Mouse (Mus musculus): ENCODE measurements around the gene Slc6a6. TPM values are rescaled to one million over a fixed set of nuclear protein-coding genes. Genes with fewer than 3 reads are reported as not detected.

Slc6a6 gene
- polyA plus RNA-seq, 1 experiment from 2014 or later: 48.4 TPM

DNA sequence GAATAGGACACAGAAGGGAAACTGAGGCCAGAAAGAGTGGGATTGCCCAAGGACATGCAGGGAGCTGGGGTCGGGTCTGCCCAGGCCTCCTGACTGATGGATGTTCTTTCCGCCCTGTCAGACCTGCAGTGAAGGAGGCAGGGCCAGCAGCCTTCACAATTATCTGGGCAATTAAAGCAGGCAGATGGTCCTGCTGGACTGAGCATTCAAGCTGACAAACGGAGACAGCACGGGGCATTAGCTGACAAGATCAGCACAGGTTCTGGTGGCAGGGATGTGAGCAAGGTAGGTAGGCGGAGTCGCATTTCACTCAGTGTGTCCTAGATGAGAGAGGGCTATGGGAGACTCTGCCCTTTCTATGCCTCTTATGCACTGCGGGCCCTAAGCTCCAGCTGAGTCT lies 120.3 kb downstream of the Slc6a6 start:
- H3K9me3 ChIP-seq: no peaks in the 10 kb centered on the region
- no peak for ATAC-seq (ENCODE audit: borderline replicate concordance, extremely low read depth, low FRiP score, low TSS enrichment)
- no peak overlapping the region for H3K27ac ChIP-seq
- 43% methylated on average over 7 of the region's 7 CpGs for WGBS
- H3K4me1 ChIP-seq: no peaks in the 10 kb centered on the region; the same call in 1 of the 2 replicates
- H3K4me2 ChIP-seq: no peak overlapping the region
- no peaks in the 10 kb centered on the region for H3K36me3 ChIP-seq
- no peak overlapping the region for H3K9ac ChIP-seq
- H3K27me3 ChIP-seq: peaks cover 54% of the 10 kb centered on the region
- H3K4me3 ChIP-seq: no peak overlapping the region

DNA sequence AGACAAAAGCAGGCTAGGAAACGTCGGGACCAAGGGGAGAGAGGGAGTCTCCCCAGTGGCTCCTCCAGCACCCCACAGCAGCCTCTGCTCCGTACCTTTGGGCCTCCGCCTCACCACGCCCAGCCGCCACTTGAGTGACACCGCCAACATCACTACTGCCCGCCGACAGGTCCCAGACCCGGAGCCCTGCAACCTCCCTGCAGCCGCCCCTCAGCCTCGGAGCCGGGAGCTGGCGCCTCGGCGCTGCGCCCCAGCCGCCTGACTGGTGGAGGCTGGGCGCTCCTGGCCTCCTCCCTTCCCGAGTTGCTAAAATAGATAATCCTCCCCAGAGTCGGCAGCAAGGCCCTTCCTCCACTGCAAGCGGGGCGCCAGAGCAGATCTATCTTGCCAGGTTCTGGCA lies 123.3 kb downstream of the Slc6a6 start:
- H3K27me3 ChIP-seq: peaks cover 54% of the 10 kb centered on the region
- peak overlapping the region; percentile 44 for H3K4me2 ChIP-seq
- no peaks in the 10 kb centered on the region for H3K9me3 ChIP-seq
- no peak for ATAC-seq (ENCODE audit: borderline replicate concordance, extremely low read depth, low FRiP score, low TSS enrichment)
- under 1% methylated on average over 19 of the region's 23 CpGs for WGBS
- no peak overlapping the region for H3K27ac ChIP-seq
- no peaks in the 10 kb centered on the region for H3K36me3 ChIP-seq
- no peak overlapping the region for H3K9ac ChIP-seq
- 0 out of 2 replicates have a peak overlapping the region, but pooled peaks have one; percentile 7 for H3K4me3 ChIP-seq
- no peaks in the 10 kb centered on the region; the same call in 1 of the 2 replicates for H3K4me1 ChIP-seq

DNA sequence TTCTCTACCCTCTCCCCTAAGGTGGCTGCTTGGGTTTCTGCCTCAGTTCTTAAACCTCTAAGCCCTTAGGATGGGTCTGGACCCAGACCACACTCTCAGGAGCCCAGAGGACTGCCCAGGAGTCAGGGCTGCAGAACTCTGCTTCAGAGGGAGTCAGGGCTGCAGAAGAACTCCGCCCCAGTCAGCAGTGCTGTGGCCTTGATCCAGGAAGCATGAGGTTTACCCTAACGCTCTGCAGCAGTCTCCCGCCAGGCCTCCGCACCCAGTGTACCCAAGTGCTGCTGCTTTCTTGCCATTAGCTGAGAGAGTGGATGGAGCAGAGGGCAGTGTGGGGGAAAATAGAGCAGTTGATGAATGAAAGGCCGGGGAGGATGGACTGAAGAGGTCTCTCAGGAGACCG lies 124.2 kb downstream of the Slc6a6 start:
- Histone ChIP-seq H3K27ac (no peak overlapping the region), H3K27me3 (peaks cover 54% of the 10 kb centered on the region), H3K4me2 (no peak overlapping the region), H3K36me3 (no peaks in the 10 kb centered on the region), H3K4me1 (no peaks in the 10 kb centered on the region; the same call in 1 of the 2 replicates), H3K9me3 (no peaks in the 10 kb centered on the region), H3K9ac (no peak overlapping the region), H3K4me3 (no peak overlapping the region)
- ATAC-seq (ENCODE audit: borderline replicate concordance, extremely low read depth, low FRiP score, low TSS enrichment): no peak
- 40% methylated on average over 6 of the region's 6 CpGs for WGBS

Other genes with a start within 250 kb of the Slc6a6 start
- 24.7 and 25.2 TPM in 2 replicates for gene Chchd4, start 210.5 kb upstream of the Slc6a6 start, polyA plus RNA-seq (2015; fragmentation: Nextera tagmentation; extraction: Ambion mirVana)
- 50.9 and 52.5 TPM in 2 replicates for gene Tmem43, start 210.3 kb upstream of the Slc6a6 start, polyA plus RNA-seq (2015; fragmentation: Nextera tagmentation; extraction: Ambion mirVana)
- 16.4 and 17.2 TPM in 2 replicates for gene Xpc, start 168.2 kb upstream of the Slc6a6 start, polyA plus RNA-seq (2015; fragmentation: Nextera tagmentation; extraction: Ambion mirVana)
- 272 and 305 TPM in 2 replicates for gene Lsm3, start 168.1 kb upstream of the Slc6a6 start, polyA plus RNA-seq (2015; fragmentation: Nextera tagmentation; extraction: Ambion mirVana)
- gene Grip2, start 143.2 kb downstream of the Slc6a6 start, polyA plus RNA-seq (2015; fragmentation: Nextera tagmentation; extraction: Ambion mirVana): 0.30 and 0.54 TPM in 2 replicates
- 27.1 and 29.9 TPM in 2 replicates for gene Ccdc174, start 194.0 kb downstream of the Slc6a6 start, polyA plus RNA-seq (2015; fragmentation: Nextera tagmentation; extraction: Ambion mirVana)
- gene 4930590J08Rik, start 218.8 kb downstream of the Slc6a6 start, polyA plus RNA-seq (2015; fragmentation: Nextera tagmentation; extraction: Ambion mirVana): 0.21 and 0.29 TPM in 2 replicates

Measured in lung, embryonic 15.5 days (tissue).